Mouse (Mus musculus) forelimb bud, embryonic 11.5 days (tissue): ENCODE results near the gene Npcd.

Source experiments
- DNase-seq: peaks from one replicate; pipeline ENCODE4 v3.0.0-alpha.2; 2012; ENCODE audit warnings: low read depth, low spot score

The Npcd gene

GRCm38 (mm10) chr15:79834130-79834880 lies at the start of gene Npcd, which contains the start of gene Cbx6:
Gene Npcd, minus strand, starts transcription at chr15:79834237.
Gene Cbx6, minus strand, starts transcription at chr15:79834688.
- DNase-seq, result peak; percentile 95

DNA sequence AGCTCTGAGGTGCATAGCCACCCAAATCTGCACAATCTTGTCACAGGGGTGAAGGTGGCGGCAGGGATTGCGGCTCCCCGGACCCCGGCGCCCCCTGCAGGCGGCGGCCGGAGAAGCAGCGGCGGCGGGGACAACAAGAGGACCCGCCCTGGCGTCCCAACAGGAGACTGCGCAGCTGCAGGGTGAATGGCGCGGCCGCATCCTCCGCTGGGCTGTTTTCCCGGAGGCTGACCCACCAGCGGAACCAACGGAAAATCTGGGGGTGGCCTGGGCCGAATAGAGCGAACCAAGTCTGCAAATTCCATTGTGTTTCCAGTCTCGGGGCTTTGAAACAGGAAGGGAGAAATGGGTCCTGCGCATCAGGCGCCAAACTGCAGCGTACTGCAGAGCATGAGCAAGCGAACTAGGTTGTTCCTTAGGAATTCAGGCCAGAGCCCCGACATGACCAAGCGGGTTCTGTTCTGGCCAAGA lies 49.4 kb upstream of the Npcd start:
- peak; percentile 79 for DNase-seq

- no peak for DNase-seq
Observed at GRCm38 (mm10) chr15:79882623-79883267, 48.7 kb upstream of the Npcd start.

DNA sequence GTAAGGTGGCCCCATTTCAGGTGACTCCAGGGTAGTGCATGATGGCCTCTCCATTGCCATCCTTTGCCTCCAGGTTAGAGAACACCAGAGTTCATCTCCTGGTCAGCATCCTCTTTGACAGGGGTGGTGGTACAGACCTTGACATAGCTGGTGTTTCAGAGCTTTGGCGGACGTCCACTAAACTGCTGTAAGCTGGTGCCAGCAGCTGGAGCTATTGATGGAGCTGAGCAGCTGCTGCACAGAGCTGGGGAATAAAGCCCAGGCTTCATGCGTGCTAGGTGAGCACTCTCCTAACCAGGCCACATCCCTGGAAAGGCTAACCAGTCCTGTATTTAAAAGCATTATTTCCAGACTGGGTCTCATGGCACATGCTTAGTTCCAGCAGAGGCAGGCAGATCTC lies 46.4 kb upstream of the Npcd start:
- DNase-seq, result no peak

DNA sequence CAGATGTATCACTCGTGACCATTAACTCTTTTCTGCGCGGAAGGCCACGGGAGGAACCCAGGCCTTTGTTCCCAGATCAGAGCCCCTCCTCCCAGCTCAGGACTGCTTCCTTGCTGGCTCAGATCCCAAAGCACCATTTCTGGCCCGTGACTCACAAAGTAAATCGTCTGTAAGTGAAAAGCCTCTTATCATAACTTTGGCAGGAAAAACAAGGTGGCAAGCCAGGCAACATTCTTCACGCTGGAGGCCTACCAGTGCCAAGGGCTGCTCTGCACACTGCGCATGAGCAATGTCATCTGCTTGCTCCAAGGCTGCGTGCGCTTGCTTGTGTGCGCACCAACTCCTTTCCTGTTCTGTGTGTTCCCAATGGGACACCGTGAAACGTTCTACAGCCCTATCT lies 45.3 kb upstream of the Npcd start:
- no peak for DNase-seq

- DNase-seq, result no peak
Observed at GRCm38 (mm10) chr15:79878725-79879136, 44.7 kb upstream of the Npcd start.

DNA sequence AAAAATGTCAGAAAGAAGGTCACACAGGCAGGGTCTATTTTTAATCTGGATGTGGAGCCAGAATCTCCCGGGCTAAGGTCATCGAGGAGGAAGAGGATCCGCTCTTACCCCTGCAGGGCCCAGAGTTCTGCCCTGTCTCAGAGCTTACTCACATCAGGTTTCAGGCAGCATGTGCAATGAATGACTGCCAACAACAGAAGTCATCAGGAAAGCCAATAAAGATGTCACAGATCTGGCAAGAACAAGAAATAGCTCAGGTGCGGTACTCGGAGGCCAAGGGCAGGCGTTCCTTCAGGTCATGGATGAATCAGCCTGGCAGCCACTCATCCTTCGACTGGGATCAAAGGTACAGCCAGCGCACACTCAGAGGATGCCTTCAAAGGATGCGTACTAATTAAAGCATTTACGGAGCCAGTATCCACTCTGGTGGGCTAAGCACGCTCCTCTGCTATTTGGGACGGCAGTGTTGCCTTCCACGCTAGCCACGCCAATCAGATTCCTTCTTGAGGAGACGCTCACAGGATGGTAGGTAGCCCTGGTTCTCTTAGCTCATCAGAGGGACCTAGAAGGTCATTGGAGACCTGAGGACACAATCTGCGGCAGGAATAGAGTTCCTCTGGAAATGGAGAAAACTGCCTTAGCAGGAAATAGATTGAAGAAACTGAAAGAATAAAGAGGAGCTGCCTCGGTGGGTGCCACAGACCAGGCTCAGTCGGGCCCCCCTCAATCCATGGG lies 41.4 kb upstream of the Npcd start:
- no peak for DNase-seq

DNA sequence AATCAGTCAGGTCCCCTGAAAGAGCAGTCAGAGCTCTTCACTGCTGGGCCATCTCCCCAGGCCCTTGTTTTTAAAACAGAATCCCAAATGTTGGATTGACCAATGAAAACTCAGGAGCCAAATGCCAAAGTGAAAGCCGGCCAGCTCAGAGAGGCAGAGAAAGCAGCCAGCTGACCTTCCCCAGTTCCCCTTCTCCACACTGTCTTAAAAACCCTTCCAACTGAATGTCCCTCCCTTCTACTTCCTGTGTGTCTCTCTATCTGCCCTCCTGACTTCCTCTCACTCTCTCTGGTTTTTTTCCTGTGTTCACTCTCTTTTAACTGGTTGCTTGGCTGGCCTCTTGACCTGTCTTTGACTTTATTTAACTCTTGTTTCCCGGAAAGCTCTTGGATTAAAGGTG lies 40.0 kb upstream of the Npcd start:
- no peak for DNase-seq

- no peak for DNase-seq
Observed at GRCm38 (mm10) chr15:79873545-79873944, 39.5 kb upstream of the Npcd start.

DNA sequence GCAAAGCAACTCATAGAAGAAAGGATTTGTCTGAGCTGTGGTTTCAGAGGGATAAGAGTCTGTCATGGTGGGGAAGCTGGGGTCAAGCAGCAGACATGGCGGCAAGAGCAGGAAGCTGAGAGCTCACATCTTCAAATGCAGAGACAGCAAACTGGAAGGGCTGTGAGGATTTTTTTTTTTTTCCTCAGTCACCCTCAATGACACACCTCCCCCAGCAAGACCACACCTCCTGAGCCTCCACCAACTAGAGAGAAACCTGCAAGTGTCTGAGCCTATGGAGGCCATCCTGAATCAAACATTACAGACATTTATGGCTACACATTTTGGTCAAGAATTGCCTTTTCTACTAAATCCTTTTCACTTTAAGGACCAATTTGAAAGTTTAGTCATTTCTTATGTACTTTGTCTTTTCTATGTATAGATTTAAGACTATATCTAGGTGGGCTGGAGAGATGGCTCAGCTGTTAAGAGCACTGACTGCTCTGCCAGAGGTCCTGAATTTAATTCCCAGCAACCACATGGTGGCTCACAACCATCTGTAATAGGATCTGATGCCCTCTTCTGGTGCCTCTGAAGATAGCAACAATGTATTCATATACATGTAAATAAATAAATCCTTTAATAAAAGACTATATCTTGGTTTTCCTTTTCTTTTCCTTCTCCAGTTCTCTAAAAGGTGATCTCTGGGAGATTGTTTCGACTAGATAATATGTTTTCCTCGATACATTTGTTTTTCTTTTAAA lies 33.4 kb upstream of the Npcd start:
- no peak for DNase-seq

DNA sequence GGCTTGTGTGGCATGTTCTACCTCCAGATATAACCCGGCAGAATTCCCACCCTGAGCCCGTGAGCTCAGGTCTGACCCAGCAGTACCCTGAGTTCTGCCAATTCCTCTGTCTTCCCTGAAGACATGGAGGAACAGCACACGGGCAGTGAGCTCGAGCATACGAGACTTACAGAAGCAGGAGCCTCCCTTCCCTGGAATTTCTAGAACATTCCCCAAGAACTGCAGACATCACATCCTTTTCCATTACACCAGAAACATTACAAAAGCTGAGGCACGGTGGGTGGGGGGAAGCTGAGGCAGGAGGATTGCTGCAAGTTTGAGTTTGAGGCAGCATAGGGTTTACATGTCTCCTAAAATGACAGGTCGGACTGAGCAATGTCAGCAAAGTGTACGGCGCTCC lies 25.8 kb upstream of the Npcd start:
- no peak for DNase-seq

DNA sequence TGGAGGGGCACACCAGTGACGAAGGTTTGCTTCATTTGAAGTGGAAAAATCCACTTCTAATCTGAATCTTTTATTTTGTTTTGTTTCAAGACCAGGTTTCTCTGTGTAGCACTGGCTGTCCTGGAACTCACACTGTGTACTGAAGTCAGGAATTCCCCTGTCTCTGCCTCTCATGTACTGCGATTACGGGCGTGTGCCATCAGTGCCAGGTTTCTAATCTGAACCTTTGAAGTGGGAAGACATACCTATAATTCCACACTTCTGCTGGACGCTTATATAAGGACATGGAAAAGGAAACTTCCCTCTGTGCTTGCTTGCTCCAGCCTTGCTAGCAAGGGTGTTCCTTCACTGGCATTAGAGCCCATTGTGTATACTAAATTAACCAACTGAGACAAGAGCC lies 24.9 kb upstream of the Npcd start:
- DNase-seq, result no peak

- DNase-seq, result no peak
Observed at GRCm38 (mm10) chr15:79850143-79850542, 16.1 kb upstream of the Npcd start.

DNA sequence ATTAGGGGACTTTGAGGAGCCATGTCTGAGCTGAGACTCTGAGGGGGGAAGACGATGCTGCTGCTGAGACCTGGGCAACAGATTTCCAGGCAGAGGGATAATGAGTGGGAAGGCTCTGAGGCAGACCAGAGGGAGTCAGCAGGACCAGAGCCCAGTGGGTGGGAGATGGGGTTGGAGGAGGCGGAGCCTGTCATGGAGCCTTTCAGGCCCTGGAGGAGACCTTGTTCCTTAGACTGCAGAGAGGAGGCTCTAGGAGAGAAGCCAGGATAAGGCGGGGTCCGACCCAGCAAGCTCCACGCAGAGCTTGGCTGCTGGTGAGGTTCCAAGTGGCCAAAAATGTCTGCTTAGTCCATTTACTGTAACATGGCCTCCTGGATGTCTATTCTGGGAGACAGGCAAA lies 13.1 kb upstream of the Npcd start:
- DNase-seq, result no peak

- DNase-seq, result no peak
Observed at GRCm38 (mm10) chr15:79845986-79846385, 11.9 kb upstream of the Npcd start.

DNA sequence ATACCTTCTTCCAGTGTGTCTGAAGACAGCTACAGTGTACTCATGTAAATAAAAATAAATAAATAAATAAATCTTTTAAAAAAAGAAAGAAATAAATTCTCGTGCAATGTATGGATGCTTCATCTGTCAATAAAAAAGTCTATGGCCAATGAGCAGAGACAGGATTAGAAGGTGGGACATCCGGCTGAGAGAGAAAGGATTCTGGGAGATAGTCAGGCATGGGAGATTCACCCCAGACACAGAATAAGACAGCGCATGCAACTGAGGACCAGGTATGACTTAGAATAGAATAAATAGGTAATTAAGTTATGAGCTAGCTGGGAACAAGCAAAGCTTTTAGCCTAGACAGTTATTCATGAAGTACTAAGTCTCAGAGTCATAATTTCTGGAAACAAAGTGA lies 8.9 kb upstream of the Npcd start:
- no peak for DNase-seq

- no peak for DNase-seq
Observed at GRCm38 (mm10) chr15:79840281-79840680, 6.2 kb upstream of the Npcd start.

DNA sequence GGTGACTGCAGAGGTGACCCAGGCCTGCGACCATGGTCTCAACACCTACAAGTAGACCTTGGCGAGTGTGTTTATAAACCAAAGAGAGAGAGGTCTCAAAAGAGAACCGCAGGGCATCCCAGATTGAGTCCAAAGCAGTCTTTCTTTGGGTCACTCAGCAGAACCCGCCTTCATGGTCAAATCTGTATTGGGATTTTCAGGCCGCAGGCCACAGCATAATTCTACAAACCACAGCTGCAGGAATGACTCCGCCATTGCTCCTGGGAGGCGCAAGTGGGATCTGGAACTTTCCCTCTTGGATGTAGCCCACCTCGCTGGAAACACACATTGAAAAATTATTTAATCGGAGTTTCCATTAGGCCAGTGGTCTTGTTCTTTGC lies 834 bp upstream of the Npcd start:
- no peak for DNase-seq

DNA sequence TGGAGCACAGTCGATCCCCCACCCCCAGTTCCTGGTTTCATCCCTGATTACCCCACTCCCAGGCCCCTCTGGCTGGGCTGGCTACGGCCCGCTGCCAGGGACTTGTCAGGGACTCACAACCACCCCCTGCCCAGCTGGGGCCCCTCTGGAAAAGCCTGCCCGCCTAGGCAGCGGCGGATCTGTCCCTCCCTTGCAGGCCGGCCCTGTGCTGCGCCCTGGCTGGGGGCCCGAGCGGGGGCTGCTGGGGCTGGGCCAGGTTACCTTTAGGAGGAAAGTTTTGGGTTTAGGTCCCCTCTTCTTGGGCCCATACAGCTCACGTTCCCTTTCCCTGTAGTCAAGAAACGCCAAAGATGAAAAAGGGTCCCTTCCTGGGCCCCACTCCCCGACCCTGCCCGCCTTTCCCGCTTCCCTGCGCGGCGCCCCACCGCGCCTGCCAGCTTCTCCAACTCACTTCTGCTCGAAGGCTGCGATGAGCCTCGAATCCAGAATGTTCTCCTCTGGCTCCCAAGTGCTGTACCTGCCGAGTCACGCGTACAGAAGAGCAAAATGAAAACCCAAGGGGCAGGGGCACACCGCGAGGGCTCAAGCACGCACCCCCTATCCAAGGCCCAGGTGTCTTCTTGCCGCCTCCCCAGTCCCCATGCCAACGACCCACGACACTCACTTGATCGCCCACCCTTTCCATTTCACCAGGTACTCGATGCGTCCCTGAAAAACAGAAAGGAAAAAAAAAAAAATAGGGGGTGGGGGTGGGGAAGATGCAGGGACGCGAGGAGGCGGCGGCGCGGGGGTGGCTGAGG lies 586 bp downstream of the Npcd start:
- no peak for DNase-seq

DNA sequence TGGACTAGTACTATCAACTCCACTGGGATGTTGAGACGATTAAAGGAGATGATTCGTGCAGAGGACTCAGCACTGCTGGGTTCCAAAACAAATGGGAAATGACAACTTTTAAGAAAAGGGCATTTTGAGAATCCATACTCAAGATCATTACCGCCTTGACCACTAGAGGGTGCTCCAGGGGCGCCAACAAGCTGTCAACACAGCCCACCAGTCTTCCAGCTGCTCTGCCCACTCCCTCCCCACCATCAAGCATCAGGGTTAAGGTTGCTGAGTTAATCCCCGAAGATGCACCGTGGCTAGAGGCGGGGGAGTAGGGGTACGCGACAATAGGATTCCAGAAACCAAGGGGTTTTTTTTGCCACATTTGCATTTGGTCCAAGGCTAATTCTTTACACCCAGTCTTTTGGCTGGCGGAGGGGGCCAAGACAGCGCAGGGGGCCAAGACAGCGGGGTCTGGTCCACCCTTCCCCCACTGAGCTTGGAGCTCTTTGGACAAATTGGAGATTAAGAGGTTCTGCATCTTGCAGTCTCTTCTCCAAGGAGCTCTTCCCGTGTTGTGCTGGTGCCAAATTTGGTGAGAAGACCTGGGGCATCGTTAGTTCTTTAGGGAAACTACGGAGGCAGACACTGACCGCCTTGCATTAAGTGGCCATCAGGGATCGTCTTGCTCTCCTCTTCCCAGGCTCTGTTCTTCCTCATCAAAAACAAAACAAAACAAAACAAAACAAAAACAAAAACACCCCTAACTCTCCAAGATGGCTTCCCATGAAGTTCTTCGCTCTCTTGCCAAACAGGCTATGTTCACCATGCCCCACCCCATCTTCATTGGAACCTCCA lies 1.8 kb downstream of the Npcd start:
- peak; percentile 83 for DNase-seq
